Mouse (Mus musculus) limb, embryonic 14.5 days (tissue): ENCODE data around the gene Adck2. TPM values are rescaled to one million over a fixed set of nuclear protein-coding genes. Genes with fewer than 3 reads are reported as not detected.

ENCODE experiments used
- ATAC-seq: fragments of 200-750 bp; cut with Nextera tagmentation; 2 replicates; pipeline ENCODE4 v1.8.0; 2017; ENCODE audit warnings: low read depth, moderate number of reproducible peaks, moderate TSS enrichment; ENCODE audit not compliant: low FRiP score
- DNase-seq: peaks from one replicate; pipeline ENCODE4 v3.0.0-alpha.2; 2015; ENCODE audit warnings: low spot score
- H3K27ac ChIP-seq: fragments of 300-500 bp; sonication (generic); replicated peaks from 2 replicates; pipeline ENCODE4 v1.5.1; 2014; ENCODE audit warnings: low read depth, mild to moderate bottlenecking, low read length, moderate library complexity, mixed read lengths
- H3K27me3 ChIP-seq: fragments of 300-500 bp; sonication (generic); 2 replicates; pipeline ENCODE4 v1.6.1; 2014; ENCODE audit warnings: low read length, mixed read lengths; ENCODE audit not compliant: control insufficient read depth, insufficient read depth
- H3K36me3 ChIP-seq: fragments of 300-500 bp; sonication (generic); 2 replicates; pipeline ENCODE4 v1.6.1; 2014; ENCODE audit warnings: mild to moderate bottlenecking, low read length, moderate library complexity, mixed read lengths; ENCODE audit not compliant: control insufficient read depth, insufficient read depth
- H3K4me1 ChIP-seq: fragments of 300-500 bp; sonication (generic); 2 replicates; pipeline ENCODE4 v1.6.1; 2014; ENCODE audit warnings: antibody characterized with exemption, low read length, mixed read lengths; ENCODE audit not compliant: control insufficient read depth, insufficient read depth
- H3K4me2 ChIP-seq: fragments of 300-500 bp; sonication (generic); replicated peaks from 2 replicates; pipeline ENCODE4 v1.6.1; 2014; ENCODE audit warnings: low read depth, mild to moderate bottlenecking, low read length, moderate library complexity; ENCODE audit not compliant: severe bottlenecking
- H3K4me3 ChIP-seq: fragments of 300-500 bp; sonication (generic); replicated peaks from 2 replicates; pipeline ENCODE4 v1.5.1; 2014; ENCODE audit warnings: low read length
- H3K9ac ChIP-seq: fragments of 300-500 bp; sonication (generic); 2 replicates; pipeline ENCODE4 v1.6.1; 2014; ENCODE audit warnings: mild to moderate bottlenecking, low read depth, low read length, moderate library complexity; ENCODE audit not compliant: severe bottlenecking
- H3K9me3 ChIP-seq: fragments of 300-500 bp; sonication (generic); 2 replicates; pipeline ENCODE4 v1.6.1; 2016; ENCODE audit warnings: low read length; ENCODE audit not compliant: control insufficient read depth
- POLR2A ChIP-seq: fragments of 200-500 bp; IDR thresholded peaks from 2 replicates; pipeline ENCODE4 v1.8.0; 2012; ENCODE audit warnings: inconsistent platforms, mild to moderate bottlenecking, moderate library complexity, borderline replicate concordance; ENCODE audit not compliant: insufficient read depth, insufficient read length; ENCODE audit errors: extremely low read depth
- WGBS: fragments of 180-500 bp; shearing (Covaris S2); extraction: QIAGEN DNeasy Blood & Tissue Kit; methylation state at CpG from one replicate; pipeline ENCODE4 v1.1.7; 2014; 5-methylcytosine and 5-hydroxymethylcytosine counted together
- polyA plus RNA-seq, 2 experiments: library from polyadenylated mRNA; depleted of rRNA in 1 of 2; stranded (reverse) in 1 of 2; unstranded in 1 of 2; fragments of >200 nt; fragmentation: Nextera tagmentation in 1 of 2; extraction: Ambion mirVana in 1 of 2; gene quantifications; 2 replicates each; pipeline versions ENCODE4 v1.2.1 to v1.2.3; 2012 to 2014

The Adck2 gene
- polyA plus RNA-seq (2012; rRNA removed) (17.0 and 19.3 TPM in 2 replicates), polyA plus RNA-seq (2014; fragmentation: Nextera tagmentation; extraction: Ambion mirVana) (38.4 and 41.1 TPM in 2 replicates)

- Histone ChIP-seq H3K9ac (peak within 1 kb of the TSS; percentile 64), H3K36me3 (peaks cover 21% of the 10 kb centered on the region), H3K9me3 (no peaks in the 10 kb centered on the region), H3K27ac (peak within 1 kb of the TSS; percentile 61), H3K4me3 (peak within 1 kb of the TSS; percentile 49), H3K4me2 (peak within 1 kb of the TSS; percentile 65), H3K4me1 (peaks cover 6% of the 10 kb centered on the region), H3K27me3 (no peaks in the 10 kb centered on the region)
- WGBS = under 1% methylated on average over 42 of the region's 49 CpGs
- DNase-seq = peak; percentile 85
- peak; percentile 89 for ATAC-seq
- TF ChIP-seq POLR2A = peak; percentile 17; the same call in 1 of the 2 replicates
Observed at GRCm38 (mm10) chr6:39573791-39574554, at the start of gene Adck2. TSS of gene Adck2 (plus strand) at chr6:39573873.

- ATAC-seq = no peak
- H3K27me3 ChIP-seq = no peaks in the 10 kb centered on the region
- TF ChIP-seq POLR2A = no peak
- peaks cover 10% of the 10 kb centered on the region for H3K4me1 ChIP-seq
- H3K36me3 ChIP-seq = peaks cover 18% of the 10 kb centered on the region
- 78% methylated on average over 9 of the region's 10 CpGs for WGBS
- H3K4me3 ChIP-seq = no peak overlapping the region
- no peak overlapping the region for H3K27ac ChIP-seq
- no peak for DNase-seq
- H3K9me3 ChIP-seq = no peaks in the 10 kb centered on the region
- no peak overlapping the region for H3K9ac ChIP-seq
- H3K4me2 ChIP-seq = no peak overlapping the region
Observed at GRCm38 (mm10) chr6:39526797-39527196, 46.9 kb upstream of the Adck2 start.

GRCm38 (mm10) chr6:39527337-39527784 lies 46.3 kb upstream of the Adck2 start:
- Histone ChIP-seq H3K9me3 (no peaks in the 10 kb centered on the region), H3K27ac (no peak overlapping the region), H3K4me2 (no peak overlapping the region), H3K27me3 (no peaks in the 10 kb centered on the region), H3K36me3 (peaks cover 12% of the 10 kb centered on the region), H3K4me3 (no peak overlapping the region), H3K4me1 (peaks cover 10% of the 10 kb centered on the region), H3K9ac (no peak overlapping the region)
- DNase-seq = no peak
- 85% methylated on average over 7 of the region's 7 CpGs for WGBS
- no peak for ATAC-seq
- no peak for TF ChIP-seq POLR2A

GRCm38 (mm10) chr6:39527811-39528210 lies 45.9 kb upstream of the Adck2 start:
- TF ChIP-seq POLR2A = no peak
- H3K4me1 ChIP-seq = peaks cover 10% of the 10 kb centered on the region
- no peak for DNase-seq
- H3K27me3 ChIP-seq = no peaks in the 10 kb centered on the region
- WGBS = 59% methylated on average over 4 of the region's 4 CpGs
- ATAC-seq = no peak
- no peak overlapping the region for H3K9ac ChIP-seq
- no peak overlapping the region for H3K4me3 ChIP-seq
- H3K9me3 ChIP-seq = no peaks in the 10 kb centered on the region
- H3K4me2 ChIP-seq = no peak overlapping the region
- no peak overlapping the region for H3K27ac ChIP-seq
- peaks cover 8% of the 10 kb centered on the region for H3K36me3 ChIP-seq

- H3K4me2 ChIP-seq = 0 out of 2 replicates have a peak overlapping the region, but pooled peaks have one; percentile 13
- peak; percentile 70 for ATAC-seq
- H3K4me1 ChIP-seq = peaks cover 10% of the 10 kb centered on the region
- TF ChIP-seq POLR2A = no peak
- H3K9ac ChIP-seq = 0 out of 2 replicates have a peak overlapping the region, but pooled peaks have one; percentile 1
- WGBS = 33% methylated on average over 12 of the region's 12 CpGs
- H3K36me3 ChIP-seq = no peaks in the 10 kb centered on the region
- H3K27me3 ChIP-seq = no peaks in the 10 kb centered on the region
- no peaks in the 10 kb centered on the region for H3K9me3 ChIP-seq
- H3K27ac ChIP-seq = peak overlapping the region; percentile 75
- H3K4me3 ChIP-seq = no peak overlapping the region
- DNase-seq = peak; percentile 56
Observed at GRCm38 (mm10) chr6:39528671-39529535, 44.8 kb upstream of the Adck2 start.
